Mouse (Mus musculus): ENCODE results near the gene Gm5460. TPM values are rescaled to one million over a fixed set of nuclear protein-coding genes. Genes with fewer than 3 reads are reported as not detected.

Gm5460 gene
- polyA plus RNA-seq, 1 experiment from 2014 or later, result not detected

Other genes starting within 250 kb of the Gm5460 start
- gene Gdf10, start 93.2 kb upstream of the Gm5460 start, polyA plus RNA-seq (2015; fragmentation: Nextera tagmentation; extraction: Ambion mirVana), result 5.6 and 6.4 TPM in 2 replicates
- gene Gdf2, start 75.7 kb upstream of the Gm5460 start, polyA plus RNA-seq (2015; fragmentation: Nextera tagmentation; extraction: Ambion mirVana), result 9.1 and 9.7 TPM in 2 replicates
- gene Rbp3, start 62.8 kb upstream of the Gm5460 start, polyA plus RNA-seq (2015; fragmentation: Nextera tagmentation; extraction: Ambion mirVana), result 0.06 and 0.07 TPM in 2 replicates
- gene Zfp488, start 38.0 kb upstream of the Gm5460 start, polyA plus RNA-seq (2015; fragmentation: Nextera tagmentation; extraction: Ambion mirVana), result not detected in 2 replicates
- not detected in 2 replicates for gene Gm30083, start 1.6 kb upstream of the Gm5460 start, polyA plus RNA-seq (2015; fragmentation: Nextera tagmentation; extraction: Ambion mirVana)
- gene Antxrl, start 35.9 kb downstream of the Gm5460 start, polyA plus RNA-seq (2015; fragmentation: Nextera tagmentation; extraction: Ambion mirVana), result not detected in 2 replicates
- gene Anxa8, start 69.2 kb downstream of the Gm5460 start, polyA plus RNA-seq (2015; fragmentation: Nextera tagmentation; extraction: Ambion mirVana), result 0.14 and 0.16 TPM in 2 replicates
- gene A630023A22Rik, start 86.0 kb downstream of the Gm5460 start, polyA plus RNA-seq (2015; fragmentation: Nextera tagmentation; extraction: Ambion mirVana), result not detected in 2 replicates
- 0.02 TPM in 1 of 2 replicates, not detected in the other for gene Npy4r, start 135.7 kb downstream of the Gm5460 start, polyA plus RNA-seq (2015; fragmentation: Nextera tagmentation; extraction: Ambion mirVana)
- gene Gprin2, start 184.9 kb downstream of the Gm5460 start, polyA plus RNA-seq (2015; fragmentation: Nextera tagmentation; extraction: Ambion mirVana), result 0.05 and 0.08 TPM in 2 replicates
- 0.43 and 0.44 TPM in 2 replicates for gene Syt15, start 202.8 kb downstream of the Gm5460 start, polyA plus RNA-seq (2015; fragmentation: Nextera tagmentation; extraction: Ambion mirVana)